Comparison of ENCODE assay signal across 10 mouse cellular contexts in the genomic region with DNA sequence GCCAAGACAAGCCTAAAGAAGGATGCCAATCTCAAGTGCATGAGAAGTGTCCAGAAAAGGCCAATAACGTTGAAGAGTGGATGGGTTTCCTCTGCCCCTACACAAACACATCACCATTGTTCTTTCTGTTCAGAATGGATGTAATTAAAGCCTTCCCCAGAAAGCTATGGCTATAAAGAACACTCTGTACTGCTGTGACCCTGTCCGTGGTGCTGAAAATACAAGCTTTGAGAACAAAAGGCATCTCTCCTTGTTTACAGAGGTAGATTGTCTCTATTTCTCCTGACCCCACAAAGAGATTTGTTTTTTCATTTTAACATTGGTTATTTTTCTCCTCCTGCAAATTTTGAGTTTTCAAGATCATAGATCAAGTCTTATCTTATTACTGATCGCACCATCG.
DNase-seq lines count a peak whose midpoint lies in the region; ATAC-seq and TF ChIP-seq lines count a peak whose summit lies in the region.
"Had no signal": no experiment of that assay in that cellular context is flagged by ENCODE, and none has a peak within 500 bp of the region (broad histone marks: within the 10 kb centered on the region; RNA-seq: fewer than 3 reads in every experiment).

No protein-coding gene starts in this region.

- no peaks in the 10 kb centered on the region for H3K9me3 ChIP-seq in hindbrain, embryonic 10.5 days
- no peaks in the 10 kb centered on the region for H3K9me3 ChIP-seq in hindbrain, embryonic 13.5 days
- no peaks in the 10 kb centered on the region for H3K9me3 ChIP-seq in limb, embryonic 10.5 days (replicated peaks)
- H3K9me3 ChIP-seq: limb, embryonic 13.5 days had no signal

- no peak overlapping the region for H3K4me2 ChIP-seq in hindbrain, embryonic 13.5 days
- H3K4me2 ChIP-seq: limb, embryonic 13.5 days had no signal

- ATAC-seq in hindbrain, embryonic 13.5 days (ENCODE audit: low FRiP score): no peak

- no peak for TF ChIP-seq POLR2A in cerebellum, adult 2 months (IDR thresholded peaks at IDR 0.05; ENCODE audit: borderline replicate concordance, insufficient read depth, low read length)

- H3K9ac ChIP-seq in hindbrain, embryonic 13.5 days: no peak overlapping the region
- H3K9ac ChIP-seq: limb, embryonic 13.5 days had no signal

- H3K4me1 ChIP-seq in hindbrain, embryonic 10.5 days (replicated peaks): 0 out of 2 replicates have a peak, but pooled peaks cover 3% of the 10 kb centered on the region
- H3K4me1 ChIP-seq in hindbrain, embryonic 13.5 days (replicated peaks): no peaks in the 10 kb centered on the region
- no peaks in the 10 kb centered on the region for H3K4me1 ChIP-seq in limb, embryonic 10.5 days
- no peaks in the 10 kb centered on the region for H3K4me1 ChIP-seq in cerebellum, adult 2 months (ENCODE audit: control insufficient read depth, insufficient read depth, low read length)
- H3K4me1 ChIP-seq: limb, embryonic 13.5 days had no signal

- DNase-seq in hindbrain, embryonic 10.5 days (ENCODE audit: low spot score): peak; percentile 43
- DNase-seq in A20 (ENCODE audit: low read depth, low spot score) (peak; percentile 35), WW6 (ENCODE audit: low read depth, low spot score) (peak; percentile 43)
- peak; percentile 62 for DNase-seq in limb, embryonic 10.5 days (ENCODE audit: low spot score)
- DNase-seq in right cerebral cortex, postnatal 25 days: no peak
- DNase-seq in right cerebral cortex, postnatal 10 days (ENCODE audit: low spot score in 2 of 2): no peak
- no peak for DNase-seq in cerebellum, adult 2 months
- DNase-seq: spleen, adult 18-20 months had no signal

- no peaks in the 10 kb centered on the region for H3K27me3 ChIP-seq in hindbrain, embryonic 10.5 days (ENCODE audit: insufficient read depth, poor library complexity, severe bottlenecking)
- H3K27me3 ChIP-seq in hindbrain, embryonic 13.5 days: no peaks in the 10 kb centered on the region
- no peaks in the 10 kb centered on the region for H3K27me3 ChIP-seq in limb, embryonic 10.5 days (ENCODE audit: low read depth, poor library complexity, severe bottlenecking)
- H3K27me3 ChIP-seq in cerebellum, adult 2 months (ENCODE audit: control insufficient read depth, insufficient read depth, low read length): no peaks in the 10 kb centered on the region; the same call in 1 of the 2 replicates
- H3K27me3 ChIP-seq: limb, embryonic 13.5 days had no signal

- TF ChIP-seq CTCF in cerebellum, adult 2 months (IDR thresholded peaks at IDR 0.05; ENCODE audit: borderline replicate concordance, insufficient read depth, low read depth, low read length): no peak

- H3K4me3 ChIP-seq in hindbrain, embryonic 10.5 days: no peak overlapping the region
- H3K4me3 ChIP-seq in hindbrain, embryonic 13.5 days: no peak overlapping the region
- H3K4me3 ChIP-seq in limb, embryonic 10.5 days: no peak overlapping the region
- H3K4me3 ChIP-seq in cerebellum, adult 2 months (replicated peaks; ENCODE audit: insufficient read depth, low read depth, low read length): no peak overlapping the region
- H3K4me3 ChIP-seq: limb, embryonic 13.5 days had no signal

- H3K27ac ChIP-seq in hindbrain, embryonic 10.5 days: no peak overlapping the region
- no peak overlapping the region for H3K27ac ChIP-seq in hindbrain, embryonic 13.5 days
- H3K27ac ChIP-seq in limb, embryonic 10.5 days: no peak overlapping the region
- no peak overlapping the region for H3K27ac ChIP-seq in cerebellum, adult 2 months (ENCODE audit: insufficient read depth, low read length)
- H3K27ac ChIP-seq: limb, embryonic 13.5 days had no signal

- 45% methylated on average over 4 of the region's 4 CpGs for WGBS in hindbrain, embryonic 10.5 days
- 50% methylated on average over 4 of the region's 4 CpGs for WGBS in hindbrain, embryonic 13.5 days
- 44% methylated on average over 4 of the region's 4 CpGs for WGBS in limb, embryonic 10.5 days
- WGBS in cerebellum, adult 2 months: 46% methylated on average over 4 of the region's 4 CpGs

- no peaks in the 10 kb centered on the region for H3K36me3 ChIP-seq in hindbrain, embryonic 10.5 days
- no peaks in the 10 kb centered on the region for H3K36me3 ChIP-seq in hindbrain, embryonic 13.5 days
- H3K36me3 ChIP-seq in limb, embryonic 10.5 days: no peaks in the 10 kb centered on the region
- H3K36me3 ChIP-seq: limb, embryonic 13.5 days had no signal

Comparison
In these comparisons a context has a peak if more than half of its experiments do, and no peak if none do; other contexts are left out.
1. DNase-seq: peak in hindbrain, embryonic 10.5 days (single experiment), A20 (single experiment), WW6 (single experiment) and limb, embryonic 10.5 days (single experiment); none in right cerebral cortex, postnatal 25 days (single experiment), right cerebral cortex, postnatal 10 days (0 of 2) and cerebellum, adult 2 months (0 of 2).